Mouse (Mus musculus): ENCODE measurements around the gene Gucy1a1.

DNA sequence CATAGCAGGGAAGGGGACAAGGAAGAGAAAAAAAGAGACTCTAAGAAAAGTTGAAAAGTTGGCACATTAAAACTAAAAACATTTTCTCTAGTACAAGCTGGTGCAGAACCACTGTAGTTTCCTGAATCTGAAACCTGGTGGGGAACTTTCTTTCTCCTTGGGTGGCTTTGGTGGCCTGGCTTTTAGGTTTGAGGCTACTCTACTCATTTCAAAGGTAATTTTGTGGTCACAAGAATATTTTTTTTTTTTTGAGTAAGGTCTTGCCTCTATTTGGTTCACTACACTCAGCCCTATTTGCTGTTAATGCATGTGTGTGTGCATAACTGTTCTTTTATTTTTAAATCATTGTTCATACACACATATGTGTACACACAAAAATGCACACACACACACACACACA lies 389 bp upstream of the Gucy1a1 start:
- TF ChIP-seq CTCF (IDR thresholded peaks at IDR 0.05; ENCODE audit: borderline replicate concordance, control insufficient read depth, extremely low read depth, insufficient read depth, low read length, poor library complexity) = no peak
- TF ChIP-seq POLR2A (IDR thresholded peaks at IDR 0.05; ENCODE audit: control insufficient read depth, extremely low read depth, insufficient read depth, low read length, poor library complexity) = no peak
